Mouse (Mus musculus): ENCODE measurements around the gene Vps36. TPM values are rescaled to one million over a fixed set of nuclear protein-coding genes. Genes with fewer than 3 reads are reported as not detected.

Gene Vps36
- polyA plus RNA-seq (2015; fragmentation: Nextera tagmentation; extraction: Ambion mirVana): 41.9 and 44.0 TPM in 2 replicates

DNA sequence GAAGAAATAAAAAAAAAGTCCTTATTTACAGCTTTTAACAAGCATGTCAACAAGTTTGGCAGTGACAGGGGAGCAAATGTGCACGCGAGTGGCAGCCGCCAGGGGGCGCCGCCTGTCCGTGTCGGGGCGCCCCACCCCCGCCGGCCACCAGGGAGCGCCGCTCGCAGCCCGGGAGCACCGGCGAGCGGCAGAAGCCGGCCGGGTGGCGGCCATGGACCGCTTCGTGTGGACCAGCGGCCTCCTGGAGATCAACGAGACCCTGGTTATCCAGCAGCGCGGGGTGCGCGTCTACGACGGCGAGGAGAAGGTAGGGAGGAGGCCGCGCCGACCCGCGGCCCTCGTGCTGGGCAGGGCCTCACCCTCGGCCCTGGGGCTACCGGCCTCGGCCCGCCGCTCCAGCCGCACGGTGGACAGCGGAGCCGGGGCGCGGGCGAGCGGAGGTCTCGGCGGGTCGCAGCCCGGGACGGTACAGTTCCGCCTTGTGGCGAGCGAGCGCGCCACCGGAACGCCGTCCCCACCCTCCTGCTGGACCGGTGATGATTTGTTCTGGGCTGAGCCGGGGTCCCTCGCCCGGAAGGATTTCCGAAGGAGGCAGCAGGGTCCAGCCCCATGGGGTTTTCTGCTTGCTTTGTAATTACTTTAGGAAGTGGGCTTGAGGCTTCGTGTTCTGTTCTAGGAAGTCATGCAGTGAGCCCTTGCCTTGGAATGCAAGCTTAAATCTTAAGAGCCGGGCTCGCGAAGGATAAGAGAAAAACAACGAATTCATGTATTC is at the start of gene Vps36:
Vps36 (plus strand) TSS at position 150 of the 772 bp plus-strand sequence.
- under 1% methylated on average over 73 of the region's 73 CpGs for WGBS
- Histone ChIP-seq H3K36me3 (no peaks in the 10 kb centered on the region), H3K4me2 (peak within 1 kb of the TSS; percentile 57), H3K27ac (peak within 1 kb of the TSS; percentile 99), H3K9me3 (no peaks in the 10 kb centered on the region), H3K27me3 (replicated peaks) (no peaks in the 10 kb centered on the region), H3K4me3 (replicated peaks) (peak within 1 kb of the TSS; percentile 82), H3K9ac (peak within 1 kb of the TSS; percentile 90), H3K4me1 (peaks cover 7% of the 10 kb centered on the region; the same call in 1 of the 2 replicates)
- peak; percentile 89 for ATAC-seq (ENCODE audit: insufficient read depth, low FRiP score, low read depth)

DNA sequence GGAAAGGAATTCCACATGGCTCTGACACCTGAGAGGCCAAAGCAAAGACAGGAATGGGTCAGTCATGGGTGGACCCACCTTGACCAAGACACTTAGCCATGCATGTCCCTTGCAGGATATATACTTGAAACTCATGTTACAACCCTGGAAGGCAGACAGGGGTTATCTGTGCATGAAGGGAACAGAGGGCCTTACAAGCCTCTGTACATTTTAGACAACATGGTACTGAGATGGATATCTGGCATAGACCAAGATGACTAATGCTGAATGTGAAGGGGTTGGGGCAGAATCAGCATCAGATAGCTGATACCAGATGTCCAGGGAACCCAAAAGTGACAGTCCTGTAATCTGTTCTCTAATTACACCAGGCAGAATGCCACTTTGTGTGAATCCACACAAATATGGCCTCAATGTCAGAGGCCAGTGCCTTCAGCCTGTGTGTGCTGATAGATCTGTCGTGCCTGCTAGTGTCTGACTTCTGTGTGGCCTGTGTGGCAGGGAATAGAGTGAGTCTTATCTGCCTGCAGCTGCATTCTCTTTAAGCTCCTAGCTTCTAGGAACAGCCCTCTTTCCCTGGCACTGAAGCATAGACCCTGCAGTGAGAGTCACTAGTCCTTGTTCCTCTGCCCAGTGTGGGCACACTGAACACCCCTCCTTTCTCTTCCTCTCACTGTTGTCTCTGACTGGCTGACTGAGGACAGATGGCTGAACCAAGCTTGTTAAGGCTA is 48.7 kb upstream of the Vps36 start:
- Histone ChIP-seq H3K4me3 (replicated peaks) (no peak overlapping the region), H3K4me2 (no peak overlapping the region), H3K4me1 (no peaks in the 10 kb centered on the region), H3K9me3 (no peaks in the 10 kb centered on the region), H3K9ac (no peak overlapping the region), H3K36me3 (no peaks in the 10 kb centered on the region; the same call in 1 of the 2 replicates), H3K27ac (no peak overlapping the region), H3K27me3 (replicated peaks) (no peaks in the 10 kb centered on the region)
- WGBS: 71% methylated on average over 1 of the region's 1 CpGs
- peak; percentile 35; the same call in 1 of the 2 replicates for ATAC-seq (ENCODE audit: insufficient read depth, low FRiP score, low read depth)

GRCm38 (mm10) chr8:22145831-22146230 is 46.8 kb upstream of the Vps36 start:
- Histone ChIP-seq H3K9me3 (no peaks in the 10 kb centered on the region), H3K4me3 (replicated peaks) (no peak overlapping the region), H3K4me1 (no peaks in the 10 kb centered on the region), H3K27ac (no peak overlapping the region), H3K27me3 (replicated peaks) (no peaks in the 10 kb centered on the region), H3K4me2 (no peak overlapping the region), H3K9ac (no peak overlapping the region), H3K36me3 (no peaks in the 10 kb centered on the region; the same call in 1 of the 2 replicates)
- 76% methylated on average over 6 of the region's 6 CpGs for WGBS
- ATAC-seq (ENCODE audit: insufficient read depth, low FRiP score, low read depth): no peak

DNA sequence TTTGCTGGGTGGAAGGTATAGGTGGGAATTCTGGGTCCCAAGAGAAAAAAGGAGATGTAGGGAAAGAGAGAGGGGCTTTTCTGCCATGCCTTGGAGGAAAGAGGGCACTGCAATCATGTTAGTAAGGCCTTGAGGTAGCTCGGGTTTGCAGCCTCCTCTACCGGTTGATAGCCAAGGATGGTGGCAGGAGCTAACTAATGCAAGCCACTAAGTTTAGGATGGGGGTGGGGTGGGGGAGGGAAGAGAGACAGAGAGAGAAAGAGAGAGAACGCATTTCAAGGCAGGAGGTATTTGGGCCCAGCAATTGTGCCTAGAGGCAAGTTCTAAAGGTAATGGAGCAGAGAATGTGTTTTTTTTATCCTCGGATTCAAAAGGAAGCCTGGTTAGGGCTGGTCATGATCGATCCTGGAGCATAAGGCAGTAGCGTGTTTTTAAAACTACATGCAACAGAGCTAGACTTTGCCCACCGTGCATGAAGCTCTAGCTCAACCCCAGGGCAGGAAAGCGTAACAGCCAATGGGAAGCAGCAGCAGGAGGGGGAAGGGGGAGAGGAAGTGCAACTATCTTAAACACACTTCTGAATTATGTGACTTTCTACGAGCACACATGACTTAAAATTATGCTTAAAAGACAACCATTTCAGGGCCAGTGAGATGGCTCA is 44.8 kb upstream of the Vps36 start:
- WGBS: 80% methylated on average over 9 of the region's 9 CpGs
- Histone ChIP-seq H3K4me2 (no peak overlapping the region), H3K9me3 (no peaks in the 10 kb centered on the region)

DNA sequence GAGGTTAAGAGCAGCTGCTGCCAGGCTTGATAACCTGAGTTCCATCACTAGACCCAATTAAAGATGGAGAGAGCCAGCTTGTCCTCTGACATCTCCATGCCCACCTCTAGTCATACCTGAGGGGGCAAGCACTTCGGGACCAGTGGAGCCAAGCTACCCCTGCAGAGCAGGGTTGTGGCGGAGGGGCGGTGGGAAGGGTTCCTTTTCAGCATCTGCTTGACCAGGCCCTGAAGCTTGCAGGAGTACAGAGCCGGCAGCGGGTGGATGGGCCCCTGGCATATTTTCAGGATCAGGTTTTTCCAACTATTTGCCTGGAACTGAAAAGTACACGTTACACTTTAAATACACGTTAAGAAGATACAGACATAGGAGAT is 44.3 kb upstream of the Vps36 start:
- 87% methylated on average over 7 of the region's 7 CpGs for WGBS
- Histone ChIP-seq H3K36me3 (no peaks in the 10 kb centered on the region; the same call in 1 of the 2 replicates), H3K27me3 (replicated peaks) (no peaks in the 10 kb centered on the region), H3K4me2 (no peak overlapping the region), H3K4me3 (replicated peaks) (no peak overlapping the region), H3K27ac (no peak overlapping the region), H3K4me1 (no peaks in the 10 kb centered on the region), H3K9me3 (no peaks in the 10 kb centered on the region), H3K9ac (no peak overlapping the region)
- no peak for ATAC-seq (ENCODE audit: insufficient read depth, low FRiP score, low read depth)

More for the DNA sequence above, 44.8 kb upstream of the Vps36 start:
- ATAC-seq (ENCODE audit: insufficient read depth, low FRiP score, low read depth): no peak
- Histone ChIP-seq H3K27me3 (replicated peaks) (no peaks in the 10 kb centered on the region), H3K27ac (no peak overlapping the region), H3K36me3 (no peaks in the 10 kb centered on the region; the same call in 1 of the 2 replicates), H3K9ac (no peak overlapping the region), H3K4me1 (no peaks in the 10 kb centered on the region), H3K4me3 (replicated peaks) (no peak overlapping the region)

DNA sequence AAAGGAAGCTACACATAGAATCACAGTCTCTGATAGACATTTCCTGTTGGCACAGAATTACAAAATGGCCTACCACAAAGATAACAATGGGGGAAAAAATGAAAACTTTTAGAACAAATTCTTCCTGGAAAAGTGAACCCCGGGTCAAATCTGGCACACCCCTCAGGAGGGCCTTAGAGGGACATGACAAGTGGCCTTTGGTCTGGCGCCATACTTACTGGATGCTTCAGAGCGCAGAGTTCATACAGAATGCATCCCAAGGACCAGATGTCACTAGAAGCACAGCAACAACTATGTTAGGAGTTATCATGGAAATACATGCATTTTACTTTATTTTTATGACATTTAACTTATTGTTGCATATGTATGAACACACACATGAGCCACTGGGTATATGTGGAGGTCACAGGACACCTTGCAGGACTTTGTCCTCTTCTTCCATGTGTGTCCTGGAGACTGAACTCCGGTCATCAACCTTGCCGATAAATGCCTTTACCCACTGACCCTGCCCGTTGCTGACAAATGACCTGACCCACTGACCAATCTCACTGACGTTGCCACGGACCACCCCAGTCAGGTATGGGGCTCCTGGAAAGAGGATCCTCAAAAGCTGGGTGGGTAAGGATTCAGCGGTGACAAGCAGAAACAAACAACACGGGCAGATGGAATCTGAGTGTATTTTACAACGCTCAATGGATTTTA is 42.8 kb upstream of the Vps36 start:
- H3K9ac ChIP-seq: no peak overlapping the region
- H3K4me2 ChIP-seq: no peak overlapping the region
- no peaks in the 10 kb centered on the region for H3K9me3 ChIP-seq
- H3K36me3 ChIP-seq: no peaks in the 10 kb centered on the region; the same call in 1 of the 2 replicates
- H3K4me3 ChIP-seq (replicated peaks): no peak overlapping the region
- no peaks in the 10 kb centered on the region for H3K27me3 ChIP-seq (replicated peaks)
- no peak for ATAC-seq (ENCODE audit: insufficient read depth, low FRiP score, low read depth)
- H3K27ac ChIP-seq: no peak overlapping the region
- no peaks in the 10 kb centered on the region for H3K4me1 ChIP-seq
- 72% methylated on average over 11 of the region's 11 CpGs for WGBS

GRCm38 (mm10) chr8:22150345-22150663 is 42.3 kb upstream of the Vps36 start:
- WGBS: 51% methylated on average over 3 of the region's 3 CpGs
- Histone ChIP-seq H3K4me1 (no peaks in the 10 kb centered on the region), H3K36me3 (no peaks in the 10 kb centered on the region; the same call in 1 of the 2 replicates), H3K4me3 (replicated peaks) (no peak overlapping the region), H3K4me2 (no peak overlapping the region), H3K27ac (no peak overlapping the region), H3K9me3 (no peaks in the 10 kb centered on the region), H3K9ac (no peak overlapping the region), H3K27me3 (replicated peaks) (no peaks in the 10 kb centered on the region)
- ATAC-seq (ENCODE audit: insufficient read depth, low FRiP score, low read depth): no peak

GRCm38 (mm10) chr8:22162206-22162605 is 30.4 kb upstream of the Vps36 start:
- H3K4me2 ChIP-seq: no peak overlapping the region
- no peaks in the 10 kb centered on the region for H3K9me3 ChIP-seq
- peaks cover 8% of the 10 kb centered on the region; the same call in 1 of the 2 replicates for H3K36me3 ChIP-seq
- H3K9ac ChIP-seq: no peak overlapping the region
- no peak overlapping the region for H3K4me3 ChIP-seq (replicated peaks)
- H3K27me3 ChIP-seq (replicated peaks): no peaks in the 10 kb centered on the region
- H3K4me1 ChIP-seq: peaks cover 8% of the 10 kb centered on the region; the same call in 1 of the 2 replicates
- H3K27ac ChIP-seq: no peak overlapping the region
- 65% methylated on average over 8 of the region's 8 CpGs for WGBS
- ATAC-seq (ENCODE audit: insufficient read depth, low FRiP score, low read depth): no peak

- Histone ChIP-seq H3K27ac (no peak overlapping the region), H3K4me1 (peaks cover 8% of the 10 kb centered on the region; the same call in 1 of the 2 replicates), H3K36me3 (peaks cover 13% of the 10 kb centered on the region), H3K4me3 (replicated peaks) (no peak overlapping the region), H3K9ac (no peak overlapping the region), H3K27me3 (replicated peaks) (no peaks in the 10 kb centered on the region), H3K4me2 (no peak overlapping the region), H3K9me3 (no peaks in the 10 kb centered on the region)
- no peak for ATAC-seq (ENCODE audit: insufficient read depth, low FRiP score, low read depth)
- 82% methylated on average over 10 of the region's 10 CpGs for WGBS
Measured at GRCm38 (mm10) chr8:22164431-22164830, 28.2 kb upstream of the Vps36 start.

DNA sequence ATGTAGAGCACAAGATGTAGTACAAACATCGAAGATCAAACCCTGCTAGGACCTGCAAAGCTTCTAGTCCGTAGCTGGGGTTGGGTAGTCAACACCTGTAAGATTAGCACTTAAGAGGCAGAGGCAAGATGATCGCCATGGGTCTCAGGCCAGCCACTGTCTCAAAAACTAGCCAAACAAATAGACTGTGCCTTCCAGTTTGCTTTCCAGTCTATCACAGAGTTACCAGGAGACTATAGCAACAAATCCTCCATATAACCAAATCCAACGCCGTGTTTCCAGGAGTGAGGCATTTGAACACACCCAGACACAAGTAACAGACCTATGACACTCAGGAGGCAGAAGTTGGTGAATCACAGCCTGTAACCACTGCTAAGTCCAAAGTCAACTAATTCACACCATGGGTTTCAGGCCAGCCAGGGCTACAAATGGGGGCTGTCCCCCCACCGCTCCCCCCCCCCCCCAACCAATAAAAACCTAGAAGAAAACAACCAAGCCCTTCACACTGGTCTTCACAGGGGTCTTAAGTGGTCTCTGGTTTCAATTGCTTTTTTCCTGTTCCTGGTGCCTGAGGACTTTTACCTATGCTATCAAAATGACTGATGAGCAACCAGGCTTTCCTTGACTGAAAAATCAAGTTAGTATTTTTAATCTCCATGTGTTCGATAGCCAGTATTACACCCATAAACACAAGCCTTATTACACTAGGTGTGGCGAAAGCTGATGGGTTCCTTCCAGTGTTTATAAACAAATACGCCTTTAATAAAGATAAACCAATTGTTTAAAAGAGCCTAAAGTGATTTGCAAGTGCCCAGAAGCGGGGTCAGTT is 27.1 kb upstream of the Vps36 start:
- peak; percentile 7; the same call in 1 of the 2 replicates for ATAC-seq (ENCODE audit: insufficient read depth, low FRiP score, low read depth)
- no peaks in the 10 kb centered on the region for H3K27me3 ChIP-seq (replicated peaks)
- peaks cover 12% of the 10 kb centered on the region; the same call in 1 of the 2 replicates for H3K36me3 ChIP-seq
- 45% methylated on average over 10 of the region's 10 CpGs for WGBS
- peak overlapping the region; percentile 64 for H3K27ac ChIP-seq
- peak overlapping the region; percentile 56 for H3K4me3 ChIP-seq (replicated peaks)
- no peaks in the 10 kb centered on the region for H3K9me3 ChIP-seq
- peak overlapping the region; percentile 60 for H3K4me2 ChIP-seq
- H3K9ac ChIP-seq: peak overlapping the region; percentile 10; the same call in 1 of the 2 replicates
- peaks cover 8% of the 10 kb centered on the region; the same call in 1 of the 2 replicates for H3K4me1 ChIP-seq
